Mouse (Mus musculus): ENCODE results near the gene Pear1. TPM values are rescaled to one million over a fixed set of nuclear protein-coding genes. Genes with fewer than 3 reads are reported as not detected.
A peak's percentile ranks its signal among the peaks of the same experiment; 100 is the strongest.

The Pear1 gene
- total RNA-seq, 1 experiment from 2014 or later, result 6.5 TPM

- ATAC-seq (replicated peaks; ENCODE audit: insufficient number of reproducible peaks, low FRiP score, low TSS enrichment, poor library complexity, severe bottlenecking), result no peak
Observed at GRCm38 (mm10) chr3:87769506-87769905, 54.6 kb downstream of the Pear1 start.

GRCm38 (mm10) chr3:87768844-87769243 lies 55.3 kb downstream of the Pear1 start:
- peak; percentile 25; the same call in 1 of the 2 replicates for ATAC-seq (replicated peaks; ENCODE audit: insufficient number of reproducible peaks, low FRiP score, low TSS enrichment, poor library complexity, severe bottlenecking)

GRCm38 (mm10) chr3:87768431-87768830 lies 55.7 kb downstream of the Pear1 start:
- no peak for ATAC-seq (replicated peaks; ENCODE audit: insufficient number of reproducible peaks, low FRiP score, low TSS enrichment, poor library complexity, severe bottlenecking)

GRCm38 (mm10) chr3:87767764-87768163 lies 56.3 kb downstream of the Pear1 start:
- no peak for ATAC-seq (replicated peaks; ENCODE audit: insufficient number of reproducible peaks, low FRiP score, low TSS enrichment, poor library complexity, severe bottlenecking)

- no peak for ATAC-seq (replicated peaks; ENCODE audit: insufficient number of reproducible peaks, low FRiP score, low TSS enrichment, poor library complexity, severe bottlenecking)
Observed at GRCm38 (mm10) chr3:87766284-87766667, 57.8 kb downstream of the Pear1 start.

- no peak for ATAC-seq (replicated peaks; ENCODE audit: insufficient number of reproducible peaks, low FRiP score, low TSS enrichment, poor library complexity, severe bottlenecking)
Observed at GRCm38 (mm10) chr3:87765631-87766283, 58.3 kb downstream of the Pear1 start.

GRCm38 (mm10) chr3:87765091-87765490 lies 59.0 kb downstream of the Pear1 start:
- ATAC-seq (replicated peaks; ENCODE audit: insufficient number of reproducible peaks, low FRiP score, low TSS enrichment, poor library complexity, severe bottlenecking), result peak; percentile 49

- ATAC-seq (replicated peaks; ENCODE audit: insufficient number of reproducible peaks, low FRiP score, low TSS enrichment, poor library complexity, severe bottlenecking), result no peak
Observed at GRCm38 (mm10) chr3:87764506-87764905, 59.6 kb downstream of the Pear1 start.

GRCm38 (mm10) chr3:87763683-87764289 lies 60.3 kb downstream of the Pear1 start:
- ATAC-seq (replicated peaks; ENCODE audit: insufficient number of reproducible peaks, low FRiP score, low TSS enrichment, poor library complexity, severe bottlenecking), result no peak

- ATAC-seq (replicated peaks; ENCODE audit: insufficient number of reproducible peaks, low FRiP score, low TSS enrichment, poor library complexity, severe bottlenecking), result no peak
Observed at GRCm38 (mm10) chr3:87763202-87763601, 60.9 kb downstream of the Pear1 start.

GRCm38 (mm10) chr3:87761408-87762375 lies 62.4 kb downstream of the Pear1 start:
- no peak for ATAC-seq (replicated peaks; ENCODE audit: insufficient number of reproducible peaks, low FRiP score, low TSS enrichment, poor library complexity, severe bottlenecking)

- no peak for ATAC-seq (replicated peaks; ENCODE audit: insufficient number of reproducible peaks, low FRiP score, low TSS enrichment, poor library complexity, severe bottlenecking)
Observed at GRCm38 (mm10) chr3:87758641-87759040, 65.5 kb downstream of the Pear1 start.

GRCm38 (mm10) chr3:87756488-87756887 lies 67.6 kb downstream of the Pear1 start:
- no peak for ATAC-seq (replicated peaks; ENCODE audit: insufficient number of reproducible peaks, low FRiP score, low TSS enrichment, poor library complexity, severe bottlenecking)

GRCm38 (mm10) chr3:87755964-87756363 lies 68.1 kb downstream of the Pear1 start:
- 0 out of 2 replicates have a peak, but pooled peaks have one; percentile 34 for ATAC-seq (replicated peaks; ENCODE audit: insufficient number of reproducible peaks, low FRiP score, low TSS enrichment, poor library complexity, severe bottlenecking)

GRCm38 (mm10) chr3:87753829-87754228 lies 70.3 kb downstream of the Pear1 start:
- ATAC-seq (replicated peaks; ENCODE audit: insufficient number of reproducible peaks, low FRiP score, low TSS enrichment, poor library complexity, severe bottlenecking), result no peak

GRCm38 (mm10) chr3:87752567-87752966 lies 71.5 kb downstream of the Pear1 start:
- ATAC-seq (replicated peaks; ENCODE audit: insufficient number of reproducible peaks, low FRiP score, low TSS enrichment, poor library complexity, severe bottlenecking), result no peak

- ATAC-seq (replicated peaks; ENCODE audit: insufficient number of reproducible peaks, low FRiP score, low TSS enrichment, poor library complexity, severe bottlenecking), result no peak
Observed at GRCm38 (mm10) chr3:87749977-87750376, 74.1 kb downstream of the Pear1 start.

GRCm38 (mm10) chr3:87749036-87749435 lies 75.1 kb downstream of the Pear1 start:
- ATAC-seq (replicated peaks; ENCODE audit: insufficient number of reproducible peaks, low FRiP score, low TSS enrichment, poor library complexity, severe bottlenecking), result no peak

GRCm38 (mm10) chr3:87748431-87748830 lies 75.7 kb downstream of the Pear1 start, which contains the start of gene Lrrc71:
Gene Lrrc71, minus strand, starts transcription at chr3:87748625.
- no peak for ATAC-seq (replicated peaks; ENCODE audit: insufficient number of reproducible peaks, low FRiP score, low TSS enrichment, poor library complexity, severe bottlenecking)
